Mouse (Mus musculus) spleen, postnatal 0 days (tissue): ENCODE results near the gene Rtl1. TPM values are rescaled to one million over a fixed set of nuclear protein-coding genes. Genes with fewer than 3 reads are reported as not detected.

Experiments
- microRNA counts: library from miRNA; unstranded; fragments of <30 nt; microRNA quantifications from one replicate; lab custom pipeline; 2015
- polyA plus RNA-seq: library from polyadenylated mRNA; unstranded; fragments of >200 nt; fragmentation: Nextera tagmentation; extraction: Ambion mirVana; gene quantifications from 2 replicates; pipeline ENCODE4 v1.2.1, GENCODE M21; 2015

Gene Rtl1
- polyA plus RNA-seq, result 0.04 and 0.10 TPM in 2 replicates

GRCm38 (mm10) chr12:109600230-109600629, at the start of gene Rtl1:
Gene Rtl1 (minus strand): TSS chr12:109600330.

MicroRNAs encoded within 50 kb of the gene (microRNA counts, 519-probe panel; counts per million panel counts)
- microRNA mmu-miR-1188 (lab: Ali Mortazavi, UCI), result 88.3 counts per million
- 4,766 counts per million, percentile 28 among the panel's probes with 10 or more counts for microRNA mmu-miR-127 (lab: Ali Mortazavi, UCI)
- 6,398 counts per million, percentile 55 among the panel's probes with 10 or more counts for microRNA mmu-miR-136 (lab: Ali Mortazavi, UCI)
- microRNA mmu-miR-1906 (lab: Ali Mortazavi, UCI), result 88.3 counts per million
- 88.3 counts per million for microRNA mmu-miR-337-3p (lab: Ali Mortazavi, UCI)
- 88.3 counts per million for microRNA mmu-miR-337-5p (lab: Ali Mortazavi, UCI)
- 88.3 counts per million for microRNA mmu-miR-341 (lab: Ali Mortazavi, UCI)
- microRNA mmu-miR-370 (lab: Ali Mortazavi, UCI), result 88.3 counts per million
- 88.3 counts per million for microRNA mmu-miR-431 (lab: Ali Mortazavi, UCI)
- microRNA mmu-miR-432 (lab: Ali Mortazavi, UCI), result 88.3 counts per million
- microRNA mmu-miR-433 (lab: Ali Mortazavi, UCI), result 88.3 counts per million
- 4,942 counts per million, percentile 32 among the panel's probes with 10 or more counts for microRNA mmu-miR-434-3p (lab: Ali Mortazavi, UCI)
- microRNA mmu-miR-434-5p (lab: Ali Mortazavi, UCI), result 88.3 counts per million
- 88.3 counts per million for microRNA mmu-miR-493 (lab: Ali Mortazavi, UCI)
- 88.3 counts per million for microRNA mmu-miR-540-3p (lab: Ali Mortazavi, UCI)
- microRNA mmu-miR-540-5p (lab: Ali Mortazavi, UCI), result 88.3 counts per million
- microRNA mmu-miR-665 (lab: Ali Mortazavi, UCI), result 88.3 counts per million
- microRNA mmu-miR-673-3p (lab: Ali Mortazavi, UCI), result 88.3 counts per million
- 88.3 counts per million for microRNA mmu-miR-673-5p (lab: Ali Mortazavi, UCI)
- microRNA mmu-miR-770-3p (lab: Ali Mortazavi, UCI), result 88.3 counts per million
- 88.3 counts per million for microRNA mmu-miR-770-5p (lab: Ali Mortazavi, UCI)

Other genes with a start within 250 kb of the Rtl1 start
- gene Dlk1, start 147.5 kb downstream of the Rtl1 start, polyA plus RNA-seq, result 28.9 and 46.8 TPM in 2 replicates